Mouse (Mus musculus): ENCODE results near the gene Rtl10. TPM values are rescaled to one million over a fixed set of nuclear protein-coding genes. Genes with fewer than 3 reads are reported as not detected.
A peak's percentile ranks its signal among the peaks of the same experiment; 100 is the strongest.

The Rtl10 gene
- total RNA-seq (2021): 1 to 10 TPM; 9.2 to 9.7 TPM
- long read RNA-seq: 0 reads

- peak; percentile 93 to 96 for DNase-seq (ENCODE audit: low spot score in 2 of 2)
Measured at GRCm38 (mm10) chr16:18498558-18498990, at the start of gene Rtl10, which contains the start of gene Gnb1l. Gene Rtl10 (plus strand): TSS chr16:18498901. Gene Gnb1l (plus strand): TSS chr16:18498713.

- no peak for DNase-seq (ENCODE audit: low spot score in 2 of 2)
Measured at GRCm38 (mm10) chr16:18449005-18449404, 49.7 kb upstream of the Rtl10 start.

- peak; percentile 72 to 90 for DNase-seq (ENCODE audit: low spot score in 2 of 2)
Measured at GRCm38 (mm10) chr16:18451486-18452181, 47.1 kb upstream of the Rtl10 start.

- peak; percentile 56 to 76 for DNase-seq (ENCODE audit: low spot score in 2 of 2)
Measured at GRCm38 (mm10) chr16:18452361-18452862, 46.3 kb upstream of the Rtl10 start.

GRCm38 (mm10) chr16:18453846-18454245, 44.9 kb upstream of the Rtl10 start:
- no peak for DNase-seq (ENCODE audit: low spot score in 2 of 2)

GRCm38 (mm10) chr16:18455407-18455806, 43.3 kb upstream of the Rtl10 start:
- no peak for DNase-seq (ENCODE audit: low spot score in 2 of 2)

- DNase-seq (ENCODE audit: low spot score in 2 of 2): no peak
Measured at GRCm38 (mm10) chr16:18458661-18459060, 40.0 kb upstream of the Rtl10 start.

- no peak for DNase-seq (ENCODE audit: low spot score in 2 of 2)
Measured at GRCm38 (mm10) chr16:18459335-18459954, 39.3 kb upstream of the Rtl10 start.

GRCm38 (mm10) chr16:18459955-18460370, 38.7 kb upstream of the Rtl10 start:
- no peak for DNase-seq (ENCODE audit: low spot score in 2 of 2)

GRCm38 (mm10) chr16:18460826-18461225, 37.9 kb upstream of the Rtl10 start:
- no peak for DNase-seq (ENCODE audit: low spot score in 2 of 2)

GRCm38 (mm10) chr16:18462031-18462430, 36.7 kb upstream of the Rtl10 start:
- DNase-seq (ENCODE audit: low spot score in 2 of 2): no peak

- no peak for DNase-seq (ENCODE audit: low spot score in 2 of 2)
Measured at GRCm38 (mm10) chr16:18462598-18462997, 36.1 kb upstream of the Rtl10 start.

GRCm38 (mm10) chr16:18464271-18464670, 34.4 kb upstream of the Rtl10 start:
- DNase-seq (ENCODE audit: low spot score in 2 of 2): no peak

GRCm38 (mm10) chr16:18470829-18471228, 27.9 kb upstream of the Rtl10 start:
- no peak for DNase-seq (ENCODE audit: low spot score in 2 of 2)

- DNase-seq (ENCODE audit: low spot score in 2 of 2): no peak
Measured at GRCm38 (mm10) chr16:18471381-18471955, 27.2 kb upstream of the Rtl10 start.

GRCm38 (mm10) chr16:18471976-18472375, 26.7 kb upstream of the Rtl10 start:
- no peak for DNase-seq (ENCODE audit: low spot score in 2 of 2)

- DNase-seq (ENCODE audit: low spot score in 2 of 2): no peak
Measured at GRCm38 (mm10) chr16:18472416-18472815, 26.3 kb upstream of the Rtl10 start.

- DNase-seq (ENCODE audit: low spot score in 2 of 2): no peak
Measured at GRCm38 (mm10) chr16:18472976-18473375, 25.7 kb upstream of the Rtl10 start.

GRCm38 (mm10) chr16:18474021-18474420, 24.7 kb upstream of the Rtl10 start:
- DNase-seq (ENCODE audit: low spot score in 2 of 2): no peak

GRCm38 (mm10) chr16:18477996-18478395, 20.7 kb upstream of the Rtl10 start:
- DNase-seq (ENCODE audit: low spot score in 2 of 2): no peak

- DNase-seq (ENCODE audit: low spot score in 2 of 2): no peak
Measured at GRCm38 (mm10) chr16:18479667-18480066, 19.0 kb upstream of the Rtl10 start.

GRCm38 (mm10) chr16:18480933-18481485, 17.7 kb upstream of the Rtl10 start:
- no peak for DNase-seq (ENCODE audit: low spot score in 2 of 2)
